Mouse (Mus musculus) hindbrain, embryonic 10.5 days (tissue): ENCODE measurements around the gene Otogl. TPM values are rescaled to one million over a fixed set of nuclear protein-coding genes. Genes with fewer than 3 reads are reported as not detected.

Experiments used
- DNase-seq: peaks from one replicate; pipeline ENCODE4 v3.0.0-alpha.2; 2017; ENCODE audit warnings: low spot score
- H3K27ac ChIP-seq: fragments of 300-500 bp; sonication (generic); 2 replicates; pipeline ENCODE4 v1.5.1; 2016; ENCODE audit warnings: mild to moderate bottlenecking, moderate library complexity
- H3K27me3 ChIP-seq: fragments of 300-500 bp; sonication (generic); 2 replicates; pipeline ENCODE4 v1.6.1; 2016; ENCODE audit warnings: mild to moderate bottlenecking; ENCODE audit not compliant: poor library complexity, insufficient read depth, severe bottlenecking
- H3K36me3 ChIP-seq: fragments of 300-500 bp; sonication (generic); 2 replicates; pipeline ENCODE4 v1.6.1; 2016; ENCODE audit warnings: mild to moderate bottlenecking, moderate library complexity
- H3K4me1 ChIP-seq: fragments of 300-500 bp; sonication (generic); replicated peaks from 2 replicates; pipeline ENCODE4 v1.6.1; 2016; ENCODE audit warnings: mild to moderate bottlenecking
- H3K4me3 ChIP-seq: fragments of 300-500 bp; sonication (generic); 2 replicates; pipeline ENCODE4 v1.5.1; 2016; ENCODE audit warnings: mild to moderate bottlenecking, moderate library complexity
- H3K9me3 ChIP-seq: fragments of 300-500 bp; sonication (generic); 2 replicates; pipeline ENCODE4 v1.6.1; 2016; ENCODE audit warnings: mild to moderate bottlenecking, moderate library complexity
- WGBS: fragments of 180-500 bp; shearing (Covaris S2); methylation state at CpG from one replicate; pipeline ENCODE4 v1.1.7; 2016; 5-methylcytosine and 5-hydroxymethylcytosine counted together
- polyA plus RNA-seq: library from polyadenylated mRNA; unstranded; fragments of >200 nt; fragmentation: Nextera tagmentation; extraction: Ambion mirVana; gene quantifications from 2 replicates; pipeline ENCODE4 v1.2.1, GENCODE M21; 2016

Gene Otogl
- polyA plus RNA-seq, 1 experiment from 2014 or later: 0.04 TPM

DNA sequence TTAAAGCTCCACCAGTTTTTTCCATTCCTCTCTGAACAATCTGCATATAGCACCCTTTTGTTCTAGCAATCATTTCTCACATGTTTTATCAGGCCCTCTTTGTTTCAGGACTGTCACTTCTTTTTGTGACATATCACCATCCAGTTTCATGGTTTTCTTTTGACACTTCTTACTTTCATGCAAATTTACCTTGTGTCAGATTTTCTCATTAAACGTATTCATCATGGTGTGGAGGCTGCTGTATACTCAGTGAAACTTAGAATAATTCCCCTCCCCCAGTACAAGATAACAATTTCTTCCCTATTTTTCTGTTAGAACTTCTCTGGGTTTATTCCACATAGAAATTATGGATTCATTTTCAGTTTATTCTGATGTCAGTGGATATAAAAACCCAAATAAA, 152.3 kb downstream of the Otogl start:
- Histone ChIP-seq H3K4me1 (no peaks in the 10 kb centered on the region), H3K4me3 (no peak overlapping the region), H3K36me3 (no peaks in the 10 kb centered on the region), H3K27ac (no peak overlapping the region), H3K27me3 (no peaks in the 10 kb centered on the region), H3K9me3 (no peaks in the 10 kb centered on the region)
- no peak for DNase-seq
- 64% methylated on average over 1 of the region's 1 CpGs for whole genome bisulfite sequencing

DNA sequence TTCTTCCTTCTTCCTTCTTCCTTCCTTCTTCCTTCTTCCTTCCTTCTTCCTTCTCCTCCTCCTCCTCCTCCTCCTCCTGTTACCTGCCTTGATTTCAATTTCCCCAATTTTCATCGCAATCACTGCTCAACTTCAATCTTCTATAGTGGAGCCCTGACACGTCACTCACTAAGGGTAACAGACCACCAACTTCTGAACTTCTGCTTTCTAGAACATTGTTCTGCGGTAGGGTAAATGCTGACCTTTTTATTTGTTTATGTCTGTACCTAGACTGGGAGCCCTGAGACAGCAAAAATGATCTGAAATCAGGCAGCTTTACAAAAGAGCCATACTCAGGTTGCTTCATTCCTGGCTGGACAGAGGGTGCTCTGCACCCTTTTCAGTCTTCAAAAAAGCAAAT, 158.5 kb downstream of the Otogl start:
- H3K27me3 ChIP-seq: no peaks in the 10 kb centered on the region
- peaks cover 15% of the 10 kb centered on the region for H3K4me1 ChIP-seq
- no peak for DNase-seq
- H3K27ac ChIP-seq: no peak overlapping the region
- no peaks in the 10 kb centered on the region for H3K36me3 ChIP-seq
- no peaks in the 10 kb centered on the region for H3K9me3 ChIP-seq
- H3K4me3 ChIP-seq: no peak overlapping the region
- 86% methylated on average over 3 of the region's 3 CpGs for WGBS

DNA sequence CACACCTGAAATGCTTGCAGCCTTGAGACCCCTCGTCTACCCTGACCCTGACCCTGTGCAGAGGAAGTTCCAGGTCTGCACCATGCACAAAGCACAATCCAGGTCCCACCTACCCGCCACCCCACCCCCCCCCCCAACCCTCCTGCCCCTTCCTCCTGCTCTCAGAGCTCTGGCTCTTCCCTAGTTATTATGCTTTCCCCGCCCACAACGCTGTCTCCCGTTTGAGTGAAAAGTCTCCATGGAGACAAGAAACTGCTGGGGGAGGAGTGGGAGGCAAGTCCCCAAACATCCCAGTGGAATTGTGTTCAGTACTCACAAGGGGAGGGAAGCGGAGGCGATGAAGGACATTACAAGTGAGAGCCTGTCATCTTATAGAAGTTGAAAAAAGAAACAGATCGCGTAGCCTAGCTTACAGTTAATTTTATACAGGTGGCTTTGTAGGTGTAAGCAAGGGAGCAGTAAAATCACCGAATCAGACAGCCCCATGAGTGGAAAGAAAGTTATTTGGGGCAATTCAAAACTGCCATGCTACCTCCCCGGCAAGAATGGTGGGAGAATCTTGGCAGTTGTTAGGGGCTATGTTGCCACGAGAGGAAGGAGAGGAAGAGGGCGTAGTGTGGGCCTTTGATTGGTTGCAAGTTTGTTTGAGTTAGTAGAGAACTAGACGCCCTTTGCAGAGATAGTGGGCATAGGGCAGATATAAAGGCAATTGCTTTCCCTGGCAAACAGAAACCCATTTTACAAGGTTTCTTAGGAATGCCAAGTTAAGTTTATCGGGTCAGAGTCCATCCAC, 159.4 kb downstream of the Otogl start:
- peaks cover 15% of the 10 kb centered on the region for H3K4me1 ChIP-seq
- 26% methylated on average over 15 of the region's 15 CpGs for WGBS
- H3K27ac ChIP-seq: peak overlapping the region; percentile 50; the same call in 1 of the 2 replicates
- no peaks in the 10 kb centered on the region for H3K9me3 ChIP-seq
- peak; percentile 63 for DNase-seq
- no peaks in the 10 kb centered on the region for H3K36me3 ChIP-seq
- peak overlapping the region; percentile 36 for H3K4me3 ChIP-seq
- H3K27me3 ChIP-seq: no peaks in the 10 kb centered on the region

DNA sequence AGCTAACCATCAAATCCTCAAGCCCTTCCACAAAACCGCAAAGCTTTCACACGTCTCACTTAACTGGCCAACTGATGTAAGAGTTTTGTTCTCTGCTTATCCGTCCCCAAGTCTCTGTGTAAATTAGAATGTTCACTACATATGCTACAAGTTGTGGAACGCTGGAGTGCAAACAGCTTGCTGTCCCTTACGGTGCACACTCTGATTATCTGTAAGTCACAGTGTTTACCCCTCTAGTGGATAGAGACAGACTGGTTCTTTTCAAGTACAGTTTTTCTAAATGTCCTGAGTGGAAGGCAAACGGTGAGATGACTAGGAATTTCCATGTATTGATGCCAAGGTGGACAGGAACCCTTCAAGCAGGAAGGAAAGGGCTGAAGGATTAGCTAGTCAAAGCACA, 160.0 kb downstream of the Otogl start:
- no peak for DNase-seq
- H3K27ac ChIP-seq: peak overlapping the region; percentile 50; the same call in 1 of the 2 replicates

DNA sequence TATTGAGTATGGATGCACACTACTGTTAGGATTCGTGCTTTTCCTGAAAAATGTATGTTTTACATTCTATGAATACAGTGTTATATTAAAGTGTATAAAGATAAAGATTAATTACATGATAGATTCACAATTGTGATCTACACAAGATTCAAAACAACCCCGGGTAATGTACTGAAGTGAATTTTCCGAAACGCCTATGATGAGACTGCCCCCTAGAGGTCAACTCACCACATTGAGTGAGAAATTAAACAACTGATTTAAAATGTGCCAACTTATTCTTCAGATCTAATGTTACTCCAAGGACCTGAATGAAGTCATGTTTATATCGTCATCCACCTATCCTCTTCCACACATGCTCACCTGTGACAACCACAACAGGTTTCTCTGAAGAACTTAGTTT, 164.4 kb downstream of the Otogl start:
- WGBS: 21% methylated on average over 5 of the region's 5 CpGs
- no peaks in the 10 kb centered on the region for H3K27me3 ChIP-seq
- H3K4me3 ChIP-seq: no peak overlapping the region
- H3K36me3 ChIP-seq: no peaks in the 10 kb centered on the region
- no peak overlapping the region for H3K27ac ChIP-seq
- H3K9me3 ChIP-seq: no peaks in the 10 kb centered on the region
- no peak for DNase-seq
- peaks cover 15% of the 10 kb centered on the region for H3K4me1 ChIP-seq

More for the DNA sequence above, 160.0 kb downstream of the Otogl start:
- no peaks in the 10 kb centered on the region for H3K9me3 ChIP-seq
- peak overlapping the region; percentile 36 for H3K4me3 ChIP-seq
- no peaks in the 10 kb centered on the region for H3K27me3 ChIP-seq
- H3K36me3 ChIP-seq: no peaks in the 10 kb centered on the region
- peaks cover 15% of the 10 kb centered on the region for H3K4me1 ChIP-seq
- 34% methylated on average over 6 of the region's 6 CpGs for WGBS

DNA sequence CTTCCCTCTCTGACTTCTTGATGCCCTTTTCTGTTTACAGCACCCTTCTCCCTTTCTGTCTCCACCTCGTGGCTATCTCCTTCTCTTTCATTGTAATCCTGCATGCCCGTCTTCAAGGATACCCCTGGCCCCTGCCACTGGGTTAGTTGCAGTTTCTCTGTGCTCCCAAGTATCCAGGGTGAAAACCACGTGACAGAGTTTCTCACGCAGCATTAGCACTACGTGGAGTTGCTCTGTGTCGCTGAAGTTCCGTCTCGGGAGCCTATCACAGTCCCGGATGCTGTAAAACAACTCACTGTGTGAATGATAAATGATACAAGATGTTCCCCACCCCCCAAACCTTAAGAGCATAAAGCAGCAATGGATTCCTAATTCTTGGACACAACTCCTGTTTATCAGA, 165.2 kb downstream of the Otogl start:
- 35% methylated on average over 9 of the region's 9 CpGs for WGBS
- no peak for DNase-seq

DNA sequence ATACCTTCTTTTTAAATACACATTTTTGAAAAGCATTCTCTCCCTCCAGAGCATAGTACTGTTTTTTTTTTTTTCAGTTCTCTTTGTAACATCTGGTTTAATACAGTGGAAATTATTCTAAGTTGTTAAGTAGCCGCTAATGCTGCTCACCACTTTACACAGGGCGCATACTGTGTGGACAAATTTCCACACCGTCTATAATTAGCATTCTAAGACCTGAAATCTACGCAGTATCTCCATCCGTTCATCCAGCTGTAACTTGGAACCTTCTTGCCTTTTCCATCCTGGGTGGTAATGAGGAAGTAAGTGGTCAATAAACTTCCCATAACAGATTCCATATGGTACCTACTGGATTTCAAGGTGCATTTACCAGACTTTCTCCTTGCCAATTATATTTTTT, 172.1 kb downstream of the Otogl start:
- no peak overlapping the region for H3K27ac ChIP-seq
- H3K27me3 ChIP-seq: no peaks in the 10 kb centered on the region
- H3K36me3 ChIP-seq: no peaks in the 10 kb centered on the region
- WGBS: 90% methylated on average over 5 of the region's 5 CpGs
- no peak for DNase-seq
- H3K4me1 ChIP-seq: no peaks in the 10 kb centered on the region; the same call in 1 of the 2 replicates
- no peak overlapping the region for H3K4me3 ChIP-seq
- H3K9me3 ChIP-seq: no peaks in the 10 kb centered on the region

More for the DNA sequence above, 165.2 kb downstream of the Otogl start:
- Histone ChIP-seq H3K27me3 (no peaks in the 10 kb centered on the region), H3K9me3 (no peaks in the 10 kb centered on the region), H3K27ac (no peak overlapping the region), H3K4me3 (no peak overlapping the region), H3K4me1 (peaks cover 6% of the 10 kb centered on the region), H3K36me3 (no peaks in the 10 kb centered on the region)

DNA sequence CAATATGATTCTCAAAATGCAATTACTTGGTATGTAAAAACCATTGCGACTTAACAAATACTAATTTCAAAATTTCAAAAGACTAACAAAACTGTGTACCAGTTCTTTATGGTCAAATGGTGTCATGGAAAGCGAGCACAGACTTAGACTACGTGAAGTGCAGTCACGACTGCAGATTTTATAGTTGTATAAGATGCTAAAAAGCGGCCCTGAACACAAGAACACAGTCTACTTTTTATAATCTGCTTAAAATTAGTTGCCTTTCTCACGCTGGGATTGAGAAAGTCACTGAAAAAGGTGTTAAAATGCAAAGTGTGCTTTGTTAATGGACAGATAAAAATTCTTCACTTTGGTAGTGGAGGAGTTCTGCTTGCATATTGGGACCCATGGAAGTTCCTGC, 174.2 kb downstream of the Otogl start:
- 87% methylated on average over 6 of the region's 6 CpGs for WGBS
- Histone ChIP-seq H3K9me3 (no peaks in the 10 kb centered on the region), H3K27me3 (no peaks in the 10 kb centered on the region), H3K4me3 (no peak overlapping the region), H3K4me1 (peaks cover 6% of the 10 kb centered on the region), H3K27ac (no peak overlapping the region), H3K36me3 (no peaks in the 10 kb centered on the region)
- no peak for DNase-seq

DNA sequence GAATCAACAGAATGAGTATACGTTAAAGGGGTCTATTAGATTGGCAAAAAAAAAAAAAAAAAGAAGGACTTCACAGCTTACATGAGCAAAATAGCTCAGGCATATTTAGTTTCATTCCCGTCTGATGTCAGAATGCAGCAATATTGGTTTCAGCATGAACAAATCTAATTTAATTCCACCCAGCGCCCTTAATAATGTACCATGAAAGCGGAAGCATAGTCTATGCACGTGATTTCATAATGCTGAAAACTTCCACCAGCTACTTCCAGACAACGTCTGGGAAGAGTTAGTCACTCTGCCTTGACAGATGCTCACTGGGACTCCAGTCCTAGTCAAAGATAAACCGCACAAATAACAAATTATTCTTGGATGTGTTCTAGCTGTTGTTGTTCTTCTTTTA, 176.5 kb downstream of the Otogl start:
- Histone ChIP-seq H3K9me3 (no peaks in the 10 kb centered on the region), H3K36me3 (no peaks in the 10 kb centered on the region), H3K27ac (no peak overlapping the region), H3K4me3 (no peak overlapping the region), H3K27me3 (no peaks in the 10 kb centered on the region), H3K4me1 (peaks cover 6% of the 10 kb centered on the region)
- no peak for DNase-seq
- 78% methylated on average over 7 of the region's 7 CpGs for WGBS

DNA sequence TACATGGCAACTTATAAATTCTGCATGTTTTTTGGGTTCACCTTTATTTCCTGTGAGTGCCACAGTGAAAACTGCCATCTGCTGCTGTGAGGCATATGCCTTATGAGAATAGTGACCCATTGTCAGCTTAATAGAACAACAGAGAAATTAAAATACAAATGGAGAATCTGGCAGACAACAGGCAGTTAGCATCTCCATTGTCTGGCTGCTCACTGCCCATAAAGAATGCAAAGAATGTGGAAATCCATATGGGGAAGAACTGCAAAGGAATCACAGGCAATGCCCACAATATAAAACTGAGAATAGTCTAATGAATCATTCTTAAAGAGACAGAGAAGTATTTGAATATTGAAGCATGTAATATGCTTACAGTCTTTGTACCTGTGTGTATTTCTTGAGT, 177.6 kb downstream of the Otogl start:
- peaks cover 6% of the 10 kb centered on the region for H3K4me1 ChIP-seq
- H3K27me3 ChIP-seq: no peaks in the 10 kb centered on the region
- no peaks in the 10 kb centered on the region for H3K9me3 ChIP-seq
- H3K36me3 ChIP-seq: no peaks in the 10 kb centered on the region
- DNase-seq: no peak
- no peak overlapping the region for H3K27ac ChIP-seq
- no peak overlapping the region for H3K4me3 ChIP-seq

DNA sequence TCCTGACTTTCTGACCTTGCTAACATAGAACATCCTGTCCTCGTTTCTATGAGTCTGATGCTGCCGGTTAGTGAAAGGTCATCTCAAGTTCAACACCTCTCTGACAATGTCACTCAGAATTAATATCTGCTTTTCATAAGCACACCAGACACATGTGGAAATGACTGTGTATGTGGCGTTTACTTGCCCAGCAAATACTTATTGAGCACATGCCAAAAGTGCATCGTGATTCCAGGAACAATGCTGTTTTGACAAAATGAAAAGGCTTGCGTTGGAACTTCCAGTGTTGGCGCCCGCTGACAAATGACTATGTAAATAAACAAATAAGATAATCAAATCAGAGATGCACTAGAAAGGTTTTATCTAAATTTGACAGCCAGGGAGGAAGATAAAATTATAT, 186.3 kb downstream of the Otogl start:
- H3K27me3 ChIP-seq: no peaks in the 10 kb centered on the region
- DNase-seq: no peak
- no peaks in the 10 kb centered on the region for H3K9me3 ChIP-seq
- WGBS: 80% methylated on average over 7 of the region's 7 CpGs
- H3K36me3 ChIP-seq: no peaks in the 10 kb centered on the region
- no peaks in the 10 kb centered on the region for H3K4me1 ChIP-seq
- H3K4me3 ChIP-seq: no peak overlapping the region
- no peak overlapping the region for H3K27ac ChIP-seq

DNA sequence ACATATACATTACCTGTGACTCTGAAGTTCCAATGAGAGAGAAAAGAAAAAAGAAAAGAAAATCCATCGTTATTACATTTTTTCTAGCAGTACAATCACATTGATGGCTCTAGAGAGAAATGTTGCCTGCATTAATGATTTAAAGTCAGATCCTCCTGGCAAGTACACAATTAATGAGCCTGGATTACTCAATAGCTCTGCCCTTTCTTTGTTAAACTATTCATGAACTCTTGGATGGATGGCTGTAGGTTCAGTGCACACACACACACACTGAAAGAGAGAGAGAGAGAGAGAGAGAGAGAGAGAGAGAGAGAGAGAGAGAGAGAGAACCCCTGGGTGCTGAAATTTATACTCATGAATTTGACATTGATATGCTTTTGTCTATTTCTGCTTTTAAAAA, 192.1 kb downstream of the Otogl start, which contains the start of gene Ptprq:
Ptprq (minus strand) TSS at position 246 of the 400 bp plus-strand sequence.
- Histone ChIP-seq H3K27ac (no peak within 1 kb of the TSS), H3K27me3 (no peaks in the 10 kb centered on the region), H3K4me3 (no peak within 1 kb of the TSS), H3K4me1 (no peaks in the 10 kb centered on the region), H3K36me3 (no peaks in the 10 kb centered on the region), H3K9me3 (no peaks in the 10 kb centered on the region)
- WGBS: 82% methylated on average over 1 of the region's 1 CpGs
- no peak for DNase-seq
